Mouse (Mus musculus) layer of hippocampus, postnatal 25 days (tissue): Measurements from ENCODE around the gene Hhip. TPM values are rescaled to one million over a fixed set of nuclear protein-coding genes. Genes with fewer than 3 reads are reported as not detected.

Experiments
- DNase-seq, 2 experiments: peaks; one replicate each; pipeline ENCODE4 v3.0.0; 2022; ENCODE audit warnings: mixed read lengths in 2 of 2, low spot score in 1 of 2; ENCODE audit errors: extremely low spot score in 1 of 2
- total RNA-seq, 2 experiments: library from RNA; stranded (reverse); gene quantifications; 2 replicates each; pipeline ENCODE4 v1.2.3; 2021

The Hhip gene
- 1 to 10 TPM; 7.0 to 7.2 TPM for total RNA-seq

DNA sequence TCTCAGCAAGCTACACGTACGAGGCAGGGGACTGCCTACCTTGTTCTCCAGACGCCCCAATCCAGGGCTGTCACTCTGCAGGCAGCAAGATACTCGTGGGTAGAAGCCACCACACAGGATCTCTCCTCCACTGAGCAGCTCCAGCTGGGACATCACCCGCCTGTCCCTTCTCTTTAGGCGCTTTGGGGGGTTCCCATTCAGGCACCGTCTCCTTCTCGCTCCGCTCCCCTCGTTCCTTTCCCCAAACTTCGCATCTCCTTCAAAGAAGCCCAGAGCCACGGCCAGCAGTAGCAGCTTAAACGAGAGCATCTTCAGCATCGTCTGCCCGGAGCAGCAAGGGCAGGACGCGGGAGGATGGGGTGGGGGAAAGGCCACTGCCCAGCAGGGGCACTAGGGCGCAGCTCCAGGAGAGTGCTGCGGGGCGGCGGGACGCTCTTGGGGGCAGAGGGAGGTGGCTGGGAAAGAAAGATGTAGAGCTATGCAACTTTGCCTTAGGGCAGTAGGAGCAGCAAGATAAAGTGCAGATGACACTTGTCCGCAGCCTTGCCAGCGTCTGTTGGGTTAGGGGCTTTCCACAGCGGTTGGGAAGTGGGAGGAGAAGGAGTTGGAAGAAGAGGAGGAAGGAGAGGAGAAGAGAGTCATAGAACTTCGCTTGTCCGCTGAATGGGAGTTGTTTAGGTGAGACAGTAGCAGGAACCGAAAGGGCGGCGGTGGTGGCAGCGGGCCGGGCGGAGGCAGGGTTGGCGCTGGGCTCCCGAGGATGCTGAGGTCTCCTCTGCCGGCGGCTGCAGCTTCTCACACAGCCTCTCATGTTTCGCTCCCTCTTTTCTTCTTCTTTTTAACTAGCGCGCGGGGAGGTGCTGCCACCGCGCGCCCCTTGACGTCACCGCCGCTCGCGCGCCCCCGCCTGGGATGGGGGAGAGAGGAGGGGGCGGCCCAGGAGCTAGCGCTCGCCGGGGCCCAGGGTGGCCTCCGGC, at the start of gene Hhip:
Gene Hhip, minus strand, starts transcription at position 809 of the 977 bp plus-strand sequence.
- peak; percentile 32 to 46 for DNase-seq

DNA sequence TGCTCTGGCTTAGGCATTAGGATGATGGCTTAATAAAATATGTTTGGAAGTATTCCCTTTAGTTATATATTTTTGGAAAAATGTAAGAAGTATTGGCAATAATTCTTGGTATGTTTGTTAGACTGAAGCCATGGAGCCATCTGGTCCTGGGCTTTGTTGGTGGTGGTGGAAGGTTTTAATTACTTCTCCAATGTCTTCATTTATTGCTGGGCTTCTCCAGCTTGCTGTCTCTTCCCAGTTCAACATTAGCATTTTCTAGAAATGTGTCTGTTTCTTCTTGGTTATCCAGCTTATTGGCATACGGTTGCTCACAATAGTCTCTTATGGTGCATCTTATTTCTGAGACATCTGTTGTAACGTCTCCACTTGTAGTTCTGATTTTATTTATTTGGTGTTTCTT, 29.2 kb upstream of the Hhip start:
- no peak for DNase-seq

DNA sequence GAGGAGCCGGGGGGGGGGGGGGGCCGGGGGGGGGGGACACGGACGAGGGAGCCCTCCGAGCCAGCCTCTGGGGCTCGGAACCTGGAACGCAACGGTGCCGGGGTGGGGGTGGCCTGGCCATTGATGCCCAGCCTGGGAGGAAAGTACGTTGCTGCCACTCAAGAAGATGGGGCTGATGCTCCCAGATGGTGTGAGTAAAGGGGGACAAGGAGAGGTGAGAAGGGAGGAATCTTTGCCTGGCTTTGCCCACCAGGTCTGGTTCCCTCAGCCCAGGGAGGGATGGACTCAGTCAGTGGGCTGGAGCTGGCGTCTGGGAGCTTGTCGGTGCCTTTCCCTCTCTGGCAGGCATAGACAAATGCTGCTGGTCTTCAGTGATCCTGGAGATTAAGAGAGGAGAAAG, 387 bp upstream of the Hhip start:
- DNase-seq, result no peak

DNA sequence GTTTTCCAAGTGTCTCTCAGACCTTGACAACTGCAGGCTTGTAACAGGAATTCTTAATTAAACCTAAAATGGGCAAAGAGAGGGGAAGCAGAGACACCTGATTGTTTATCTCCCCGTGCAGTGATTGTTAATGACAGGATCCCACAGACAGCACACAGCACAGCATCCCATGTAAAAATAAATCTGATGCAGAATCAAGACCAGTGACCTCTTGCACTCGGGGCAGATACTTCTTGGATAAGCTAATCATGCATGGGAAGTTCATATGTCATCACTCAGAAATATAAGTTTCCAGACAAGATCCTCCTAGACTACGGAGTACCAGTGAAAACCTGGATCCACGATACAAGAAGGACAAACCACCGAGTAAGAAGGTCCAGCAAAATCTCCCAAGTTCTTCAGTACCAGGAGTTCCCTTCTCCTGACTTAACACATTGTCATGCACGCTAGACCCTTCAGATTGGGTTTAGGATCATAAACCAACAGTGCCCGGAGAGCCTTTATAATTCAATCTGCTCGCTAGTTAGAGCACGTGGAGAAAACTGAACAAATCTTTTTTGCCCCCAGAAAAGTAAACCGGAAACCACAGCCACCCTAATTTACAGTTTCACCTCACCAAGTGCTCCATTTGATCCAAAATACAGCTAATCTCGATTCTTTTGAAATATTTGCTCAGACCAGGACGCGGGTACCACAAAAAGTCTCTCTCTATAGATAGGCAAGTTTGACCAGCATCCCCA, 1.3 kb downstream of the Hhip start:
- no peak for DNase-seq

GRCm38 (mm10) chr8:80055777-80056176, 2.0 kb downstream of the Hhip start:
- DNase-seq, result no peak

DNA sequence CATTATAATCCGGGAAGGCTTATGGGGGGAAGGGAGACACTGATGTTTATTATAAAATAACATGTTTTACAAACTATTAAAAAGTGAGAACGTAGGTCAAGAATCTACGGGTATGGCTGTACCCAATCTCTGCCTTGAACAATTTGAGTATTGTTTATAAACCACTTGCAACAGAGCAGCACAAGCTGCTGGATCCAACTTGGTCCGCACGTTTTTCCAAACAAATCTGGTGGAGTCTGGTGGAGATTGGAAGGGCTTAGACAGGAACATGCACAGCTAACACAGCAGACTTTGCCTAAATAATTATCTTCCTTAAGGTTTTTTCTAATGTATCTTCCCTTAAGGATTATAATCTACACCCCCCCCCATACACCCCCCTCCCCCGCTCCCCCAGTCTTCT, 2.7 kb downstream of the Hhip start:
- DNase-seq, result no peak

GRCm38 (mm10) chr8:80054216-80054615, 3.6 kb downstream of the Hhip start:
- no peak for DNase-seq

DNA sequence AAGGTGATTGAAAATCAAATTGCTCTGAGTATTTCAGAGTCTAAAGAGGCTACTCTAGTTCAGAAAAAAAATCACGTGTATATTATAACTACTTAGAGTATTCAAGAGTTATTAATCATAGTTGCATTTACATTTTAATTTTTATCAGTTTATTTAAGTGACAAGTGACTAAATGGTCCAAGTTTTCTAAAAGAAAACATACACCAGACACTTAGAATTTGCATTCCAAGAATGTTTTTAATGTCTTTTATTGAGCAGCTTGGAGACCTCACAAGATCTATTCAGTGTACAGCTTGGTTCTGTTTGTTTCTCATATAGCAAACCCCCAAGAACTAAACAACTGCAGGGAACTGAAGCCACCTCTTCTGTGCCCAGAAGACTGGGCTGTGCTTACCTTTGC, 5.0 kb downstream of the Hhip start:
- no peak for DNase-seq

- no peak for DNase-seq
These were observed 6.3 kb downstream of the Hhip start for GRCm38 (mm10) chr8:80051494-80051893.

- no peak for DNase-seq
These were observed 8.4 kb downstream of the Hhip start for GRCm38 (mm10) chr8:80049256-80050005.

DNA sequence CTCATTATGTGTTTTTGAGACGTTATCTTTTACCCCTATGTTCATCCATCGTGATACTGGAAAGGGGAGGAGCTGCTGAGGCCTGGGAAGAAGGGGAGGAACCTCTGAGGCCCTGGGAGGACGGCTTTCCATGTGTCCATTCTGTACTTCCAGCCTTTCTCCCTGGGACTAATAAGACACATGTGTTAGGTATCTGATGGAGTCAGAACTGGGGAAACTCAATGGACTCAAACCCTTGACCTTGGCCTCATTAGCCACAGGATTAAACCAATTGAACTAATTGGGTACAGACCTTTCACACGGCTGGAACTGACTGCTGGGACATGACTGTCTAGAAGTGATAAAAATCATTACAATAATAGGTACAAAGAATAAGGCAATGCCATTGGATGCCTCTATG, 9.6 kb downstream of the Hhip start:
- no peak for DNase-seq

DNA sequence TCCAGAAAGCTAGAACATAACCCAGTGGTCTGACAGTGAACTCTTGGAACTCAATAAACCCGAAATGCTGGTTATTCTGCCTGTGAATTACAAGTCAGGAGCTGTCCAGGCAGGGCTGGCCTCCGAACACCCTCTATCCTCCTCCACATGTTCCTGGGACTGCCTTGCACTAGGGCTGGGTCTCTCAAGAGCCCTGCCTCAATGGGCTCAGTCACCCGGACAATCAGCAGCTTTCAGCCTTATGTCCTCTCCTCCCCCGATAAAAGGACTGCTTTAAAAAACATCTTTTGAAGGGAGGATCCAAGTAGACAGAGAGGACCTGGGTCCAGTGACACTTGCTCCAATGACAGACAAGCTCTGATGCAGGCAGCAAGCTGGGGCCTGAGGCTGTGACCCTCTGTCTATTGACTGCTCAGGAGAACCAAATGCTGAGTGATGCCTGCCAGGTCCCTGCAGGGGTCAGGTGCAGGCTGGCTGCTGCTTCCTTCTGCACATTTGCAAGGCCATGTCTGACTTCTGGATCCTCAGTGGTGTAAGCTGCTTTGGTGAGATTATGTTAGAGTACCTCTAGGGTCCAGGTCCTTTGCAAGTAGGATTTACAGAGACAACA, 20.1 kb downstream of the Hhip start:
- DNase-seq, result no peak

GRCm38 (mm10) chr8:80032604-80033003, 25.2 kb downstream of the Hhip start:
- DNase-seq, result no peak

GRCm38 (mm10) chr8:80031330-80032293, 26.2 kb downstream of the Hhip start:
- no peak for DNase-seq

DNA sequence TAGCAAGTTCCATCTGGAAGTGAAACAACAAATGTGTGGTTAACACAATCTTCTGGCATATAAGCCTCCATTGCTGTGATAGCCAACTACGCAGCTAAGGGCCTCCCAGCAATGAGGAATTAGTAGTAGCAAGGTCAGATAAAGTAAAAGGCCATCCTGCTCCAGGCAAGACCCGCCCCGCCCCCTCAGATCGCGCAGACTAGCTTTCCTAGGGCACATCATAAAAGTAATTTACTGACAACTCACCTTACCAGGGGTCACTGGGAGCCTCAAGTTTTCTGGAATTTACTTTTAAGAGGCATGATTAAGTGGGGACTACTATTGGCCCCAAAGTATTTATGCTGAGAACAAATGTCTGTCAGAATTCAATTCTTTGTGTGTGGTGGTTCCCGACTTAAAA, 28.2 kb downstream of the Hhip start:
- no peak for DNase-seq

DNA sequence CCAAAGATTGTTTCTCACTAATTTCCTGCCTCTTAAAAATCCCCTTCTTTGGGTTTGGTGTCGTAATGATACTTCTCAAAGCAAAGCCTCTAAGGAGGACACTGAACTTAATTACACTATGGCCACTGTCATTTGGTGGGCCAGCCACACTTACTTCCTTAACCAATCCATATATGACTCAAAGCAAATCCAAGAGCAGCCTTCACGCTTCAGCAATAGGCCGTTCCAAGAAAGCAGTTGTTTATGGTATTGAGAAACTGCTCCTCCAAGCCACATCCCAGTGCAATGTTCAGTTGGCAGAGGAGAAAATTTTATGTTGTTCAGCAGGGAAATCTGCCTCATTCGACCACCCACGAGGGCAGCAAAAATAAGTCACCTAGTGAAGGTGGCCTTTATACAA, 37.3 kb downstream of the Hhip start:
- no peak for DNase-seq

- no peak for DNase-seq
These were observed 42.0 kb downstream of the Hhip start for GRCm38 (mm10) chr8:80015818-80016217.

DNA sequence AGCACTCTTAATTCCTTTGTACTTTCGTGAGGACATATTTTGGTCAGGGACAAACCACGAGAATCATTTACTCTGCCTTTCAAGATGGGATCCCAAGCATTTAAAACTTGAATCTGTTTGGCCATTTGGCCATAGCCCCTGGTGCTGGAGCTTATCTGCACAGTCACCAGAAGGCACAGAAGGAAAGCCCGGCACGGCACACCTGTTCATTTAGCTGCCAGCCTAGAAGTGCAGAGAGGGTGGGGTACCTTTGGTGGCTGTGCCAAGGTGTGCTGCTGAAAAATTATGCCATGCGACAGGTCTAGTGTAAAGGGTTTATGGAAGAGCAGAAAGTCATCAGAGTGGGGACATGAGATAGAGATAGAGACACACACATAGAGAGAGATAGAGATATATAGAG, 53.4 kb downstream of the Hhip start:
- DNase-seq, result no peak

- DNase-seq, result no peak
These were observed 55.5 kb downstream of the Hhip start for GRCm38 (mm10) chr8:80002313-80002712.
